Mouse (Mus musculus) forebrain, embryonic 15.5 days (tissue): Measurements from ENCODE around the gene Hist1h2bg. TPM values are rescaled to one million over a fixed set of nuclear protein-coding genes. Genes with fewer than 3 reads are reported as not detected.
"Not testable (repeated sequence)": the region's sequence is repeated elsewhere in the genome, so short reads cannot be mapped to it uniquely, and the experiment has no call there.

Source experiments
- ATAC-seq: fragments of 200-750 bp; cut with Nextera tagmentation; replicated peaks from 2 replicates; pipeline ENCODE4 v1.8.0; 2017; ENCODE audit warnings: mild to moderate bottlenecking, moderate TSS enrichment, moderate library complexity
- H3K27ac ChIP-seq: fragments of 300-500 bp; sonication (generic); replicated peaks from 2 replicates; pipeline ENCODE4 v1.5.1; 2015; ENCODE audit warnings: mild to moderate bottlenecking, inconsistent platforms
- H3K27me3 ChIP-seq: fragments of 300-500 bp; sonication (generic); 2 replicates; pipeline ENCODE4 v1.6.1; 2015; ENCODE audit warnings: inconsistent platforms
- H3K36me3 ChIP-seq: fragments of 300-500 bp; sonication (generic); 2 replicates; pipeline ENCODE4 v1.6.1; 2015; ENCODE audit warnings: mild to moderate bottlenecking, inconsistent platforms
- H3K4me1 ChIP-seq: fragments of 300-500 bp; sonication (generic); 2 replicates; pipeline ENCODE4 v1.6.1; 2015; ENCODE audit warnings: inconsistent platforms
- H3K4me2 ChIP-seq: fragments of 300-500 bp; sonication (generic); replicated peaks from 2 replicates; pipeline ENCODE4 v1.6.1; 2015; ENCODE audit warnings: mild to moderate bottlenecking, inconsistent platforms
- H3K4me3 ChIP-seq: fragments of 300-500 bp; sonication (generic); 2 replicates; pipeline ENCODE4 v1.5.1; 2015; ENCODE audit warnings: mild to moderate bottlenecking, inconsistent platforms
- H3K9ac ChIP-seq: fragments of 300-500 bp; sonication (generic); replicated peaks from 2 replicates; pipeline ENCODE4 v1.6.1; 2015; ENCODE audit warnings: mild to moderate bottlenecking, inconsistent platforms
- H3K9me3 ChIP-seq: fragments of 300-500 bp; sonication (generic); 2 replicates; pipeline ENCODE4 v1.6.1; 2016; ENCODE audit warnings: inconsistent platforms
- WGBS: fragments of 180-500 bp; shearing (Covaris S2); methylation state at CpG from one replicate; pipeline ENCODE4 v1.1.7; 2015; ENCODE audit warnings: mixed read lengths; 5-methylcytosine and 5-hydroxymethylcytosine counted together
- polyA plus RNA-seq: library from polyadenylated mRNA; unstranded; fragments of >200 nt; fragmentation: Nextera tagmentation; extraction: Ambion mirVana; gene quantifications from 2 replicates; pipeline ENCODE4 v1.2.1, GENCODE M21; 2015

Hist1h2bg gene
- polyA plus RNA-seq, 1 experiment from 2014 or later, result 5.6 TPM

- Histone ChIP-seq H3K4me3 (peak overlapping the region; percentile 57), H3K9me3 (no peaks in the 10 kb centered on the region), H3K27me3 (no peaks in the 10 kb centered on the region), H3K4me1 (peaks cover 37% of the 10 kb centered on the region), H3K27ac (peak overlapping the region; percentile 97), H3K4me2 (peak overlapping the region; percentile 99), H3K36me3 (no peaks in the 10 kb centered on the region), H3K9ac (peak overlapping the region; percentile 78)
- peak; percentile 87 for ATAC-seq
- under 1% methylated on average over 54 of the region's 54 CpGs for WGBS
These were observed 16.0 kb upstream of the Hist1h2bg start for GRCm38 (mm10) chr13:23554925-23555838.

DNA sequence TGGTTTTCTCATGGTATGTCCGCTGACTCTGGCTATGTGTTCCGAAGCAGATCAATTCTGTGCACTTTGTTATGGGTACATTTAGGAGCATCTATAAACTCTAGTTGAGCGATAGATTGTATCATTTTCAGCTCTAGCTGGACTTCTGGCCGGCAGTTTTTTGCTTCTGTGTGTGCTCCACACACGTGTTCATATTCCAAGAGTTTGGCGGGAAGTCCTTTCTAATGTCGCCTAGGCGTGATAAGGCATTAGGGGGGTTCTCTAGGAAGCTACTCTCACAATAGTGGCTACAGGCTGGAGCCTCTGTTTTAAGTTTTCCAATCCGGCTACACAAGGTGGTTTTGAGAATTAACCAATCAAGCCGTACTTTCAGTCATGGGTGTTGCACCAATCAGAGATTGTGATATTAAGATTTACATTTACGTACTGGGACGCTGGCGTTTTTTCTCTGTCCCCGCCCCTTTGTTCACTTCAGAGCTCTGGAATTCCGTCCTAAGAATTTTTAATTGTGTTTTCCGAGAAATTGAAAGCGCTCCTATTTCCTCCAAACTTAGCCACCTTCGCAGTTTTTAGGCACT is 15.3 kb upstream of the Hist1h2bg start:
- WGBS, result under 1% methylated on average over 18 of the region's 18 CpGs
- ATAC-seq, result peak; percentile 84
- Histone ChIP-seq H3K27me3 (no peaks in the 10 kb centered on the region), H3K4me2 (peak overlapping the region; percentile 99), H3K9ac (peak overlapping the region; percentile 78), H3K27ac (peak overlapping the region; percentile 97), H3K4me3 (peak overlapping the region; percentile 57), H3K4me1 (peaks cover 35% of the 10 kb centered on the region), H3K9me3 (no peaks in the 10 kb centered on the region), H3K36me3 (no peaks in the 10 kb centered on the region)

GRCm38 (mm10) chr13:23556906-23557305 is 14.3 kb upstream of the Hist1h2bg start:
- no peak overlapping the region for H3K9ac ChIP-seq
- no peaks in the 10 kb centered on the region for H3K27me3 ChIP-seq
- H3K36me3 ChIP-seq, result no peaks in the 10 kb centered on the region
- no peak overlapping the region for H3K4me3 ChIP-seq
- H3K4me1 ChIP-seq, result peaks cover 28% of the 10 kb centered on the region
- no peak for ATAC-seq
- H3K9me3 ChIP-seq, result no peaks in the 10 kb centered on the region
- 68% methylated on average over 3 of the region's 3 CpGs for WGBS
- no peak overlapping the region for H3K4me2 ChIP-seq
- H3K27ac ChIP-seq, result peak overlapping the region; percentile 97; the same call in 1 of the 2 replicates

DNA sequence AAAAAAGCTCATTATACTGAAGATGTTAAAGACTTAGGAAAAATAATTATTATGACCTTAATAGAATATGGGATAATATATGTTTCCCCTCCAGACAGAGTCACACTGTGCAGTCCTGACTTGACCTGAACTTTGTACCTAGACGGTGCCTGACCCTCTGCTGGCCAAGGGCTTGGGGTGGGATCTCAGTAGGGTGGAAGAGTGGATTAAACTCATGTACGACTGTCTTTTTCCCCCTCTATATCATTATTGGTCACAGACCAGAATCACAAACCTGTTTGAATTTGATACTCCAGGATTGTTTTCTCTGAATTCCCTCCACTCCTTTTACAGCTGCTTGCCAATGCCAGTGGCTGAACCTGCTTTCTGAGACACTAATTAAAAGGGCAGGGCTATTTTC is 10.5 kb upstream of the Hist1h2bg start:
- H3K27ac ChIP-seq, H3K9ac ChIP-seq, H3K4me3 ChIP-seq, ATAC-seq, H3K9me3 ChIP-seq, H3K27me3 ChIP-seq, H3K36me3 ChIP-seq: not testable (repeated sequence)
- peak overlapping the region; percentile 15; the same call in 1 of the 2 replicates for H3K4me2 ChIP-seq
- WGBS, result 10% methylated on average over 2 of the region's 2 CpGs
- H3K4me1 ChIP-seq, result peaks cover 17% of the 10 kb centered on the region

- not testable (repeated sequence) for H3K9me3 ChIP-seq, ATAC-seq, H3K36me3 ChIP-seq, H3K27me3 ChIP-seq
- peak overlapping the region; percentile 41 for H3K4me2 ChIP-seq
- peak overlapping the region; percentile 97 for H3K27ac ChIP-seq
- peaks cover 14% of the 10 kb centered on the region for H3K4me1 ChIP-seq
- H3K9ac ChIP-seq, result peak overlapping the region; percentile 72
- H3K4me3 ChIP-seq, result peak overlapping the region; percentile 50
- WGBS, result 0% methylated on average over 2 of the region's 5 CpGs
These were observed 9.7 kb upstream of the Hist1h2bg start for GRCm38 (mm10) chr13:23561531-23561882.

DNA sequence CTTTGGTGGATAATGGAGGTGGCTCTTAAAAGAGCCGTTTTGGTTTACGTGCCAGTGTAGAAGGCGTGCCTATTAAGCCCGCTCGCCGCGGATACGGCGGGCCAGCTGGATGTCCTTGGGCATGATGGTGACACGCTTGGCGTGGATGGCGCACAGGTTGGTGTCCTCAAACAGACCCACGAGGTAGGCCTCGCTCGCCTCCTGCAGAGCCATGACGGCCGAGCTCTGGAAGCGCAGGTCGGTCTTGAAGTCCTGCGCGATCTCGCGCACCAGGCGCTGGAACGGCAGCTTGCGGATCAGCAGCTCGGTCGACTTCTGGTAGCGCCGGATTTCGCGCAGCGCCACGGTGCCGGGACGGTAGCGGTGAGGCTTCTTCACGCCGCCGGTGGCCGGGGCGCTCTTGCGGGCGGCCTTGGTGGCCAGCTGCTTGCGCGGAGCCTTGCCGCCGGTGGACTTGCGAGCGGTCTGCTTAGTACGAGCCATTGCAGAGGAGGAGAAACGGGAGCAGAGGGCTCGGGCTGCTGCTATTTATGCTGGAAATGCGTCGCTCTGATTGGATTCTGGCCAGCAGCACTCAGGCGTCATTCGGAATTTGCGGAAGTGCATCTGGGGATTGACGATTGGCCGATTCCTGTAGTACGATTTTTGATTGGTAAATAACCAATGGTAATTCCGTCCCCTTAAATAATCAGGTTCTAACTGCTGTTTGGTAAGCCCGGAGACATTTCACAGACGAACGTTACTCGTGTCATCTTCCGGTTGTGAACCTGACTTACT is 9.1 kb upstream of the Hist1h2bg start, which contains the start of gene Hist1h3e:
Hist1h3e (minus strand) TSS at position 487 of the 777 bp plus-strand sequence.
- ATAC-seq, result peak; percentile 95
- H3K4me2 ChIP-seq, result peak within 1 kb of the TSS; percentile 65
- under 1% methylated on average over 37 of the region's 67 CpGs for WGBS

DNA sequence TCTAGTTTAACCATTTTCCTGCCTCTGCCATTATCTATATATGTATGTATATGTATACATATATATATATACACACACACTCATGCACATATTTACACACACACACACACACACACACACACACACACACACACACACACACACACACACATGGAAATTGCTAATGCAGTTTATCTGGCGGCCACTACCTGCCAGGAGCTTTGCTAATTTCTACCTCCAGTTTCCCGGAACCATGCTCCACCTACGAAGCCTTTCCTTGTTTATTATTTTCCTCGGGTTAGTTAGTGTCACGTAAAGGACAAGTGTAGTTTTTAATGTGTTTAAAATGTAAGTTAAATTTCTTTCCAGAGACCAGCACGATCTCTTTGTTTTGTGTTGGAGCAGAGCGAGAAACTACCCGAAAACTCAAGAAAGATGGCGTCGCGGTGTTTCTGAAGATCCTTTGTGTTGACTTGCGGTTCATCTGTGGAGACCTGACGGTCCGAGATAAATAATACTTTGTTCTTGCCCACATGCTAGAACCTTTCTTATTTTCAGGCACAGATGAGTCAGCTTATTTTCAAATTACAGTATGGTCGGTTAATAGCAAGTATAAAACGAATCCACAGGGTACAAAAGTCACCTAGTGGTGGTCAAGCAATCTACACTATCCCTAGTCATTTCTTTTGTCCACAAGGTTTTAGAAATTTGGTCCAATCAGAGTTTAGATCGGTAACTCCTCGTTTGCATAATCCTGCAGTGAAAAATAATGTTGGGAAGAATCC is 8.3 kb upstream of the Hist1h2bg start:
- Histone ChIP-seq H3K36me3 (no peaks in the 10 kb centered on the region), H3K4me1 (peaks cover 9% of the 10 kb centered on the region; the same call in 1 of the 2 replicates), H3K9ac (peak overlapping the region; percentile 56), H3K4me2 (peak overlapping the region; percentile 65), H3K27me3 (no peaks in the 10 kb centered on the region), H3K4me3 (peak overlapping the region; percentile 50), H3K9me3 (no peaks in the 10 kb centered on the region), H3K27ac (peak overlapping the region; percentile 97)
- under 1% methylated on average over 18 of the region's 18 CpGs for WGBS
- peak; percentile 50 for ATAC-seq

More for the DNA sequence above, 9.1 kb upstream of the Hist1h2bg start, which contains the start of gene Hist1h3e:
- not testable (repeated sequence) for H3K36me3 ChIP-seq, H3K27me3 ChIP-seq, H3K4me1 ChIP-seq, H3K9me3 ChIP-seq
- peak within 1 kb of the TSS; percentile 72 for H3K9ac ChIP-seq
- peak within 1 kb of the TSS; percentile 50 for H3K4me3 ChIP-seq
- H3K27ac ChIP-seq, result peak within 1 kb of the TSS; percentile 97

DNA sequence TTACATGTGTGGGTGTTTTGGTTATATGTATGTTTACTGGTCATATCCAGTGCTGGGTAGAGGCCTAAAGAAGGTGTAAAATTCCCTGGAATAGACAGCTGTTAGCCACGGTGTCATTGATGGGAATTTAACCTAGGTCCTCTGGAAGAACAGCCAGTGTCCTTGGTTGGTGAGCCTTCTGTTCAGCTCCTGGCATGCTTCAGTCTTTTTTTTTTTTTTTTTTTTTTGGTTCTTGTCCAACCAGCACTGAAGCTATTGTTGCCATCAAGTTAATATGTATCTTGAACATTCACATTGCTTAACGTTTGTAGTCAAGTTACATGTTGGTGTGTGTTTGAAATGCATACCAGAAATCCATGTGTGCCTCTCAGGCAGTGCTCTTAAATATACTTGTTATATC is 6.7 kb upstream of the Hist1h2bg start:
- no peak for ATAC-seq
- H3K4me1 ChIP-seq, result peaks cover 9% of the 10 kb centered on the region; the same call in 1 of the 2 replicates
- H3K27me3 ChIP-seq, result no peaks in the 10 kb centered on the region
- no peak overlapping the region for H3K4me2 ChIP-seq
- H3K27ac ChIP-seq, result peak overlapping the region; percentile 97; the same call in 1 of the 2 replicates
- H3K9me3 ChIP-seq, result no peaks in the 10 kb centered on the region
- 90% methylated on average over 2 of the region's 2 CpGs for WGBS
- no peak overlapping the region for H3K4me3 ChIP-seq
- H3K36me3 ChIP-seq, result no peaks in the 10 kb centered on the region
- no peak overlapping the region for H3K9ac ChIP-seq

GRCm38 (mm10) chr13:23570261-23571021 is 755 bp upstream of the Hist1h2bg start:
- Histone ChIP-seq H3K4me1 (peaks cover 24% of the 10 kb centered on the region), H3K27ac (peak overlapping the region; percentile 97), H3K4me2 (peak overlapping the region; percentile 64), H3K9ac (peak overlapping the region; percentile 54), H3K4me3 (peak overlapping the region; percentile 50)
- under 1% methylated on average over 27 of the region's 41 CpGs for WGBS
- ATAC-seq, result peak; percentile 11
- not testable (repeated sequence) for H3K27me3 ChIP-seq, H3K36me3 ChIP-seq, H3K9me3 ChIP-seq

GRCm38 (mm10) chr13:23571504-23572217 is 465 bp downstream of the Hist1h2bg start:
- H3K36me3 ChIP-seq, H3K27me3 ChIP-seq, H3K9me3 ChIP-seq, ATAC-seq: not testable (repeated sequence)
- Histone ChIP-seq H3K4me3 (peak overlapping the region; percentile 50), H3K9ac (peak overlapping the region; percentile 69), H3K4me2 (peak overlapping the region; percentile 64), H3K27ac (peak overlapping the region; percentile 97), H3K4me1 (peaks cover 31% of the 10 kb centered on the region)
- 0% methylated on average over 20 of the region's 34 CpGs for WGBS
